Mouse (Mus musculus) CH12.LX (cell line): Measurements from ENCODE around the gene Rab13. TPM values are rescaled to one million over a fixed set of nuclear protein-coding genes. Genes with fewer than 3 reads are reported as not detected.

Source experiments
- DNase-seq: peaks from one replicate; pipeline ENCODE4 v3.0.0-alpha.2; 2013; ENCODE audit errors: extremely low read depth
- H3K27ac ChIP-seq: 2 replicates; pipeline ENCODE4 v1.5.1; 2012; ENCODE audit warnings: low read depth, mild to moderate bottlenecking, control low read depth, moderate library complexity; ENCODE audit not compliant: insufficient read depth
- H3K27me3 ChIP-seq: replicated peaks from 2 replicates; pipeline ENCODE3; 2012; ENCODE audit warnings: inconsistent platforms
- H3K36me3 ChIP-seq, 2 experiments: replicated peaks in 1 of 2; 2 replicates each; pipeline versions ENCODE3 to v1.6.1; 2012; ENCODE audit warnings: inconsistent platforms in 1 of 2, low read length in 1 of 2, mild to moderate bottlenecking in 1 of 2, mixed read lengths in 1 of 2, moderate library complexity in 1 of 2; ENCODE audit not compliant: control insufficient read depth in 1 of 2, insufficient read depth in 1 of 2
- H3K4me1 ChIP-seq, 2 experiments: 2 replicates each; pipeline ENCODE4 v1.6.1; 2012; ENCODE audit warnings: inconsistent platforms in 1 of 2, moderate library complexity in 1 of 2; ENCODE audit not compliant: insufficient read depth in 2 of 2, control insufficient read depth in 1 of 2
- H3K4me2 ChIP-seq: 2 replicates; pipeline ENCODE4 v1.6.1; 2012; ENCODE audit warnings: low read depth, mild to moderate bottlenecking, control low read depth; ENCODE audit not compliant: poor library complexity, insufficient read depth, severe bottlenecking
- H3K4me3 ChIP-seq, 3 experiments: fragments of 150-350 bp in 1 of 3; sonication (generic) in 1 of 3; replicated peaks in 1 of 3; 2 replicates each; pipeline versions ENCODE3 to v1.5.1; 2011 to 2012; ENCODE audit warnings: low read depth in 2 of 3, low read length in 2 of 3, mild to moderate bottlenecking in 2 of 3, moderate library complexity in 2 of 3, control low read depth in 1 of 3, improper control_type of control experiment in 1 of 3, inconsistent platforms in 1 of 3, mixed read lengths in 1 of 3; ENCODE audit not compliant: poor library complexity in 1 of 3
- H3K79me2 ChIP-seq: replicated peaks from 2 replicates; pipeline ENCODE4 v1.6.1; 2012; ENCODE audit warnings: mild to moderate bottlenecking, moderate library complexity; ENCODE audit not compliant: control insufficient read depth, poor library complexity, insufficient read depth, severe bottlenecking; ENCODE audit errors: extremely low read depth
- H3K9ac ChIP-seq: 2 replicates; pipeline ENCODE4 v1.6.1; 2012; ENCODE audit warnings: low read depth, mild to moderate bottlenecking, control low read depth, moderate library complexity; ENCODE audit not compliant: insufficient read depth
- H3K9me3 ChIP-seq: replicated peaks from 2 replicates; pipeline ENCODE3; 2012; ENCODE audit warnings: low read length, inconsistent platforms, mixed read lengths
- CHD2 ChIP-seq: IDR thresholded peaks from 2 replicates; pipeline ENCODE4 v1.6.1; 2011; ENCODE audit warnings: low read length, improper control_type of control experiment
- CTCF ChIP-seq, 2 experiments: IDR thresholded peaks in 1 of 2; conservative IDR thresholded peaks in 1 of 2; 2 replicates each; pipeline ENCODE4 v1.5.1; 2011 to 2012; ENCODE audit warnings: low read depth in 2 of 2, low read length in 2 of 2, improper control_type of control experiment in 1 of 2, inconsistent platforms in 1 of 2, mild to moderate bottlenecking in 1 of 2, moderate library complexity in 1 of 2
- KAT2A ChIP-seq: IDR thresholded peaks from 2 replicates; pipeline ENCODE4 v1.6.1; 2012; ENCODE audit warnings: low read length, improper control_type of control experiment, inconsistent platforms; ENCODE audit not compliant: insufficient replicate concordance
- MEF2A ChIP-seq: IDR thresholded peaks from 2 replicates; pipeline ENCODE4 v1.6.1; 2014; ENCODE audit warnings: low read depth, mild to moderate bottlenecking, inconsistent platforms, low read length, improper control_type of control experiment, borderline replicate concordance
- MXI1 ChIP-seq: IDR thresholded peaks from 2 replicates; pipeline ENCODE4 v1.6.1; 2011; ENCODE audit warnings: mild to moderate bottlenecking, low read depth, low read length, improper control_type of control experiment
- NELFE ChIP-seq: IDR thresholded peaks from 2 replicates; pipeline ENCODE4 v1.6.1; 2011; ENCODE audit warnings: low read depth, low read length, improper control_type of control experiment
- NRF1 ChIP-seq: IDR thresholded peaks from 2 replicates; pipeline ENCODE4 v1.6.1; 2014; ENCODE audit warnings: low read depth, mild to moderate bottlenecking, inconsistent platforms, low read length, improper control_type of control experiment, moderate library complexity
- POLR2A ChIP-seq: IDR thresholded peaks from 2 replicates; pipeline ENCODE4 v1.6.1; 2011; ENCODE audit warnings: low read depth, mild to moderate bottlenecking, improper control_type of control experiment, low read length
- POLR2AphosphoS2 ChIP-seq: IDR thresholded peaks from 2 replicates; pipeline ENCODE4 v1.6.1; 2011; ENCODE audit warnings: low read depth, low read length, improper control_type of control experiment
- RAD21 ChIP-seq: IDR thresholded peaks from 2 replicates; pipeline ENCODE4 v1.6.1; 2011; ENCODE audit warnings: low read depth, mild to moderate bottlenecking, low read length, improper control_type of control experiment, moderate library complexity
- SIN3A ChIP-seq: IDR thresholded peaks from 2 replicates; pipeline ENCODE4 v1.6.1; 2012; ENCODE audit warnings: low read length, improper control_type of control experiment, inconsistent platforms
- TCF12 ChIP-seq: IDR thresholded peaks from 2 replicates; pipeline ENCODE4 v1.6.1; 2014; ENCODE audit warnings: low read depth, mild to moderate bottlenecking, inconsistent platforms, low read length, improper control_type of control experiment
- UBTF ChIP-seq: IDR thresholded peaks from 2 replicates; pipeline ENCODE4 v1.6.1; 2012; ENCODE audit warnings: low read depth, mild to moderate bottlenecking, inconsistent platforms, low read length, improper control_type of control experiment, moderate library complexity
- USF1 ChIP-seq: IDR thresholded peaks from 2 replicates; pipeline ENCODE4 v1.6.1; 2014; ENCODE audit warnings: low read depth, mild to moderate bottlenecking, inconsistent platforms, low read length, improper control_type of control experiment
- USF2 ChIP-seq: conservative IDR thresholded peaks from 2 replicates; pipeline ENCODE4 v1.6.1; 2011; ENCODE audit warnings: low read depth, low read length, improper control_type of control experiment
- ZMIZ1 ChIP-seq: IDR thresholded peaks from 2 replicates; pipeline ENCODE4 v1.6.1; 2012; ENCODE audit warnings: low read depth, mild to moderate bottlenecking, inconsistent platforms, low read length, improper control_type of control experiment
- ZNF384 ChIP-seq: IDR thresholded peaks from 2 replicates; pipeline ENCODE4 v1.6.1; 2012; ENCODE audit warnings: low read depth, low read length, improper control_type of control experiment, inconsistent platforms
- dilution Hi-C: fragments of 300-500 bp; cut with MboI; formaldehyde crosslinking; loops from 2 replicates; pipeline ENCODE4 v1.14.3; 2020; ENCODE audit warnings: low sequenced_read_pairs; ENCODE audit not compliant: extremely low pct_unique_long_range_greater_than_20kb, extremely low pct_ligation_motif_present
- in situ Hi-C: fragments of 300-500 bp; cut with MboI; formaldehyde crosslinking; loops from 3 replicates; pipeline ENCODE4 v1.14.3; 2019; ENCODE audit warnings: low sequenced_read_pairs, low pct_ligation_motif_present, low pct_unique_long_range_greater_than_20kb, mixed read lengths
- polyA plus RNA-seq: library from polyadenylated mRNA; unstranded; fragments of >175 nt; gene quantifications from 2 replicates; pipeline ENCODE4 v1.2.1, GENCODE M21; 2012; ENCODE audit warnings: low read depth; ENCODE audit not compliant: insufficient read length
- total RNA-seq, 2 experiments: library from RNA; depleted of rRNA; stranded (reverse); fragments of 300-350 nt in 1 of 2; fragments of >200 nt in 1 of 2; gene quantifications; 2 replicates each; pipeline ENCODE4 v1.2.3; 2012 to 2014

Rab13 gene
- total and polyA plus RNA-seq, 3 experiments, result 0.63 to 3.3 TPM; not detected in 1

DNA sequence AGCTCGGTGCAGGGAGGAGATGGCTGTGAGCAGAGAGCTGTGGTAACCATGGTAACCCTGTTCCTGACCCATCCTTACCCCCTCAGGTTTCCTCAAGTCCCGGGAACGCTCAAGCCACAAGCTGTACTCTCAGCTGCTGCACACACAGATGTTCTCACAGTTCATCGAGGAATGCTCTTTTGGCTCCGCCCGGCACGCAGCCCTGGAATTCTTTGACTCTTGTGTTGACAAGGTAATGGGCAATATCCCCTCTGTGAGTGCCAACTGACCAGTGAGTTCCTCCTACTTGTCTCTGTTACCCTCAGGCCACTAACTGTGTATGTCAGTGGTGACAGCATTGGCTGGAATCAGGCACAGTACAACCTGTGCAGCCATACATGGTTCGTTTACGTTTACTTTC lies 58.7 kb downstream of the Rab13 start:
- dilution Hi-C loops (no loop called here), in situ Hi-C loops (no loop called here)
- Histone ChIP-seq H3K36me3 (peaks cover 85 to 97% of the 10 kb centered on the region in 2 experiments), H3K4me1 (peaks cover 13 to 20% of the 10 kb centered on the region in 2 experiments), H3K9me3 (no peaks in the 10 kb centered on the region), H3K79me2 (peaks cover 20% of the 10 kb centered on the region), H3K27ac (no peak overlapping the region), H3K4me2 (no peak overlapping the region), H3K27me3 (no peaks in the 10 kb centered on the region), H3K4me3 (no peak overlapping the region), H3K9ac (no peak overlapping the region)
- TF ChIP-seq USF2 (no peak), MXI1 (no peak), ZMIZ1 (no peak), SIN3A (no peak)
- DNase-seq, result no peak

DNA sequence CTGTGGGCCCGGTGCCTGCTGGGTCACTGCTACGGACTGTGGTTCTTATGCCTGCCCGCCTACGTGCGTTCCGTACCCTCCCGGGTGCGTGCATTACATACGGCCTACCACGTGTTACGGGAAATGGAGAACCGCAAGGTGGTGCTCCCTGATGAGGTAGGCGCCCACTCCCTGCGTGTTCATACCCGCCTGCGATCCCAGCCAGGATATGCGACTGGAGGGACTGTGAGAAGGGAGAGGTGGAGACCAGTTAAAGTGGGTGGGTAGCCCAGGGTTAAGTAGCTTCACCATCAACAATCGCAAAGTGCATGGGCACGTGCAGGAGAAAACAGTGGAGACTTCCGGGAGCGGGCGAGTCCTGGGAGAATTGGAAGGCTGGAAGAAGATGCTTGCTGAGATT lies 60.4 kb downstream of the Rab13 start:
- in situ Hi-C loops (no loop called here), dilution Hi-C loops (no loop called here)
- Histone ChIP-seq H3K4me1 (peaks cover 2 to 6% of the 10 kb centered on the region in 2 experiments; a peak in 3 of 4 replicates), H3K9ac (no peak overlapping the region), H3K4me2 (no peak overlapping the region), H3K4me3 (no peak overlapping the region), H3K27me3 (no peaks in the 10 kb centered on the region), H3K27ac (no peak overlapping the region), H3K79me2 (peaks cover 3% of the 10 kb centered on the region; the same call in 1 of the 2 replicates), H3K9me3 (no peaks in the 10 kb centered on the region), H3K36me3 (peaks cover 92 to 98% of the 10 kb centered on the region in 2 experiments)
- TF ChIP-seq USF2 (no peak), POLR2A (no peak), RAD21 (no peak), MEF2A (no peak), UBTF (no peak), ZNF384 (no peak), USF1 (no peak), CTCF (conservative IDR thresholded peaks at IDR 0.05 in 1 of 2, IDR thresholded peaks at IDR 0.05 in 1 of 2; ENCODE audit: low read depth in 2 of 2, low read length in 2 of 2) (no peak), MXI1 (no peak), NELFE (no peak), ZMIZ1 (no peak), POLR2AphosphoS2 (no peak), NRF1 (no peak), TCF12 (no peak), KAT2A (no peak), CHD2 (no peak)
- DNase-seq, result no peak
